Comparison of ENCODE assay signal across 25 mouse cellular contexts in genomic region chr7:117541056-117541455, GRCm38 (mm10).
DNase-seq lines count a peak whose midpoint lies in the region; ATAC-seq lines count a peak whose summit lies in the region.
"Had no signal": no experiment of that assay in that cellular context is flagged by ENCODE, and none has a peak within 500 bp of the region (broad histone marks: within the 10 kb centered on the region; RNA-seq: fewer than 3 reads in every experiment).

No protein-coding gene starts in this region.

- no peaks in the 10 kb centered on the region for H3K9me3 ChIP-seq in hindbrain, embryonic 11.5 days (ENCODE audit: control insufficient read depth, low read length)
- H3K9me3 ChIP-seq in hindbrain, embryonic 10.5 days: no peaks in the 10 kb centered on the region
- no peaks in the 10 kb centered on the region for H3K9me3 ChIP-seq in neural tube, embryonic 15.5 days (replicated peaks)
- H3K9me3 ChIP-seq: embryonic facial prominence, embryonic 12.5 days; forebrain, embryonic 12.5 days; limb, embryonic 15.5 days; megakaryocyte, embryonic 14.5 days had no signal

- no peaks in the 10 kb centered on the region for H3K27me3 ChIP-seq in hindbrain, embryonic 11.5 days (ENCODE audit: control insufficient read depth, insufficient read depth, low read length)
- no peaks in the 10 kb centered on the region for H3K27me3 ChIP-seq in hindbrain, embryonic 10.5 days (ENCODE audit: insufficient read depth, poor library complexity, severe bottlenecking)
- H3K27me3 ChIP-seq in neural tube, embryonic 15.5 days (replicated peaks): peaks cover 3% of the 10 kb centered on the region; the same call in 1 of the 2 replicates
- H3K27me3 ChIP-seq: embryonic facial prominence, embryonic 12.5 days; limb, embryonic 15.5 days; megakaryocyte, embryonic 14.5 days had no signal

- H3K27ac ChIP-seq in hindbrain, embryonic 11.5 days (ENCODE audit: low read depth, low read length): no peak overlapping the region
- no peak overlapping the region for H3K27ac ChIP-seq in hindbrain, embryonic 10.5 days
- H3K27ac ChIP-seq in neural tube, embryonic 15.5 days (replicated peaks): no peak overlapping the region
- H3K27ac ChIP-seq: embryonic facial prominence, embryonic 12.5 days; forebrain, embryonic 12.5 days; gastrocnemius, adult 2 months; layer of hippocampus, adult 2 months; limb, embryonic 15.5 days; liver, embryonic 14.5 days had no signal

- intact Hi-C loops in left cerebral cortex, postnatal 25 days (cut with DNase I): no loop called here

- DNase-seq in hindbrain, embryonic 11.5 days (ENCODE audit: low spot score): peak; percentile 21
- no peak for DNase-seq in hindbrain, embryonic 10.5 days (ENCODE audit: low spot score)
- peak; percentile 33 for DNase-seq in neural tube, embryonic 10.5 days (ENCODE audit: extremely low spot score, low spot score)
- no peak for DNase-seq in urinary bladder, adult 18-20 months (ENCODE audit: low spot score in 2 of 2)
- DNase-seq in heart, adult 8-10 months (ENCODE audit: low spot score): no peak
- DNase-seq in left cerebral cortex, postnatal 25 days (ENCODE audit: low spot score in 2 of 2): no peak
- DNase-seq: adrenal gland, postnatal 14 days; cerebellum, adult 2 months; cerebellum, postnatal 25 days; gastrocnemius, adult 2 months; lung, embryonic 14.5 days; midbrain, embryonic 14.5 days; retina, postnatal 1 day; thymus, postnatal 14 days had no signal

- WGBS in hindbrain, embryonic 11.5 days: 36% methylated on average over 1 of the region's 1 CpGs
- WGBS in hindbrain, embryonic 10.5 days: 57% methylated on average over 1 of the region's 1 CpGs
- WGBS in neural tube, embryonic 15.5 days: 20% methylated on average over 1 of the region's 1 CpGs

- no peak overlapping the region for H3K9ac ChIP-seq in hindbrain, embryonic 11.5 days (ENCODE audit: low read depth, low read length)
- H3K9ac ChIP-seq in neural tube, embryonic 15.5 days (replicated peaks): no peak overlapping the region
- H3K9ac ChIP-seq: embryonic facial prominence, embryonic 12.5 days; forebrain, embryonic 12.5 days; limb, embryonic 15.5 days; liver, embryonic 14.5 days; lung, embryonic 14.5 days had no signal

- H3K36me3 ChIP-seq in hindbrain, embryonic 11.5 days (ENCODE audit: control insufficient read depth, insufficient read depth, low read length): no peaks in the 10 kb centered on the region
- H3K36me3 ChIP-seq in hindbrain, embryonic 10.5 days: no peaks in the 10 kb centered on the region
- H3K36me3 ChIP-seq in neural tube, embryonic 15.5 days: no peaks in the 10 kb centered on the region
- H3K36me3 ChIP-seq: embryonic facial prominence, embryonic 12.5 days; forebrain, embryonic 12.5 days; limb, embryonic 15.5 days had no signal

- no peak overlapping the region for H3K4me2 ChIP-seq in hindbrain, embryonic 11.5 days (replicated peaks; ENCODE audit: low read depth, low read length)
- H3K4me2 ChIP-seq in neural tube, embryonic 15.5 days: no peak overlapping the region
- H3K4me2 ChIP-seq: embryonic facial prominence, embryonic 12.5 days; forebrain, embryonic 12.5 days; heart, embryonic 11.5 days; limb, embryonic 15.5 days; lung, embryonic 14.5 days had no signal

- no peak overlapping the region for H3K4me3 ChIP-seq in hindbrain, embryonic 11.5 days (ENCODE audit: low read depth, low read length)
- no peak overlapping the region for H3K4me3 ChIP-seq in hindbrain, embryonic 10.5 days
- no peak overlapping the region for H3K4me3 ChIP-seq in neural tube, embryonic 15.5 days (replicated peaks)
- H3K4me3 ChIP-seq: embryonic facial prominence, embryonic 12.5 days; erythroblast, embryonic 14.5 days; forebrain, embryonic 12.5 days; gastrocnemius, adult 2 months; layer of hippocampus, adult 2 months; limb, embryonic 15.5 days; megakaryocyte, embryonic 14.5 days had no signal

- ATAC-seq in hindbrain, embryonic 11.5 days (ENCODE audit: low FRiP score): no peak; the same call in 1 of the 2 replicates
- ATAC-seq in neural tube, embryonic 15.5 days (ENCODE audit: low FRiP score): no peak; the same call in 1 of the 2 replicates
- 0 out of 2 replicates have a peak, but pooled peaks have one; percentile 38 for ATAC-seq in megakaryocyte, adult 5-6 weeks (ENCODE audit: poor library complexity, severe bottlenecking)
- ATAC-seq: intestine, postnatal 0 days had no signal

- no peaks in the 10 kb centered on the region for H3K4me1 ChIP-seq in hindbrain, embryonic 11.5 days (replicated peaks; ENCODE audit: control insufficient read depth, insufficient read depth, low read length)
- peaks cover 29% of the 10 kb centered on the region for H3K4me1 ChIP-seq in hindbrain, embryonic 10.5 days (replicated peaks)
- H3K4me1 ChIP-seq in neural tube, embryonic 15.5 days: peaks cover 33% of the 10 kb centered on the region
- H3K4me1 ChIP-seq: megakaryocyte, embryonic 14.5 days had no signal

Comparison
In these comparisons a context has a peak if more than half of its experiments do, and no peak if none do; other contexts are left out.
1. DNase-seq: peak in hindbrain, embryonic 11.5 days (single experiment) and neural tube, embryonic 10.5 days (single experiment); none in hindbrain, embryonic 10.5 days (single experiment), urinary bladder, adult 18-20 months (0 of 2), heart, adult 8-10 months (single experiment) and left cerebral cortex, postnatal 25 days (0 of 2).